In genomic region chr5:3935266-3935665, GRCm38 (mm10) we compare ENCODE assay signal across 33 mouse cellular contexts.
"Had no signal": no experiment of that assay in that cellular context is flagged by ENCODE, and none has a peak within 500 bp of the region (broad histone marks: within the 10 kb centered on the region; RNA-seq: fewer than 3 reads in every experiment).

No protein-coding gene starts in this region.

- H3K4me3 ChIP-seq: heart, embryonic 10.5 days; heart, embryonic 12.5 days; heart, embryonic 13.5 days; heart, embryonic 15.5 days; hindbrain, embryonic 10.5 days; hindbrain, embryonic 12.5 days; hindbrain, embryonic 13.5 days; hindbrain, embryonic 15.5 days; intestine, embryonic 15.5 days; kidney, embryonic 15.5 days; layer of hippocampus, adult 2 months had no signal

- H3K27me3 ChIP-seq: heart, embryonic 12.5 days; heart, embryonic 13.5 days; heart, embryonic 15.5 days; hindbrain, embryonic 12.5 days; hindbrain, embryonic 13.5 days; hindbrain, embryonic 15.5 days; intestine, embryonic 15.5 days; kidney, embryonic 15.5 days had no signal

- H3K9ac ChIP-seq: heart, embryonic 12.5 days; heart, embryonic 13.5 days; heart, embryonic 15.5 days; hindbrain, embryonic 12.5 days; hindbrain, embryonic 13.5 days; hindbrain, embryonic 14.5 days; hindbrain, embryonic 15.5 days; intestine, embryonic 15.5 days; kidney, embryonic 15.5 days had no signal

- DNase-seq: heart, postnatal 10 days; heart, postnatal 14 days; heart, postnatal 36 days; heart, postnatal 4 days; kidney, adult 11 months; kidney, adult 18-20 months; kidney, adult 8-10 months; kidney, adult 9 months; kidney, postnatal 10 days; kidney, postnatal 14 days; kidney, postnatal 25 days; kidney, postnatal 4 days; layer of hippocampus, adult 9-11 months; layer of hippocampus, postnatal 36 days had no signal

- H3K9me3 ChIP-seq: heart, embryonic 10.5 days; heart, embryonic 13.5 days; heart, embryonic 15.5 days; hindbrain, embryonic 12.5 days; hindbrain, embryonic 13.5 days; hindbrain, embryonic 15.5 days; intestine, embryonic 15.5 days; kidney, embryonic 15.5 days had no signal

- H3K27ac ChIP-seq: heart, embryonic 10.5 days; heart, embryonic 13.5 days; heart, embryonic 15.5 days; hindbrain, embryonic 10.5 days; hindbrain, embryonic 12.5 days; hindbrain, embryonic 13.5 days; hindbrain, embryonic 14.5 days; hindbrain, embryonic 15.5 days; hindbrain, postnatal 0 days; intestine, embryonic 15.5 days; kidney, embryonic 15.5 days; kidney, postnatal 0 days; layer of hippocampus, adult 2 months had no signal

- ATAC-seq: hindbrain, embryonic 16.5 days; hindbrain, postnatal 0 days; inflammation-experienced regulatory T-cells, adult 6 months; intestine, embryonic 15.5 days; intestine, embryonic 16.5 days; intestine, postnatal 0 days had no signal

- H3K4me2 ChIP-seq: heart, embryonic 11.5 days; heart, embryonic 12.5 days; heart, embryonic 13.5 days; heart, embryonic 15.5 days; hindbrain, embryonic 12.5 days; hindbrain, embryonic 13.5 days; hindbrain, embryonic 14.5 days; hindbrain, embryonic 15.5 days; intestine, embryonic 15.5 days; kidney, embryonic 15.5 days had no signal

- H3K36me3 ChIP-seq: heart, embryonic 15.5 days; intestine, embryonic 15.5 days; kidney, embryonic 15.5 days had no signal
